Mouse (Mus musculus) erythroid progenitor cell, adult 5-6 weeks (primary cell): ENCODE results near the gene Svs2. TPM values are rescaled to one million over a fixed set of nuclear protein-coding genes. Genes with fewer than 3 reads are reported as not detected.
"Not testable (repeated sequence)": the region's sequence is repeated elsewhere in the genome, so short reads cannot be mapped to it uniquely, and the experiment has no call there.

Experiments
- ATAC-seq: replicated peaks from 2 replicates; pipeline ENCODE4 v1.8.0; 2016; ENCODE audit warnings: moderate number of reproducible peaks, mild to moderate bottlenecking, moderate TSS enrichment, inconsistent platforms; ENCODE audit not compliant: poor library complexity, low FRiP score, severe bottlenecking
- total RNA-seq, 2 experiments: library from RNA; stranded (forward) in 1 of 2; stranded (reverse) in 1 of 2; fragments of 150-400 nt in 1 of 2; fragments of 186-747, 209-891 nt in 1 of 2; gene quantifications; 2 replicates each; pipeline versions ENCODE4 v1.2.3 to v1.2.4; 2015 to 2017; ENCODE audit warnings: low replicate concordance in 2 of 2

The Svs2 gene
- total RNA-seq (2015; ENCODE audit: low replicate concordance) (not detected in 2 replicates), total RNA-seq (2017; ENCODE audit: low replicate concordance) (not detected in 2 replicates)

- ATAC-seq = no peak
Measured at GRCm38 (mm10) chr2:164238366-164238765, at the start of gene Svs2. TSS of gene Svs2 (minus strand) at chr2:164238466.

- ATAC-seq = no peak
Measured at GRCm38 (mm10) chr2:164278359-164278758, 40.1 kb upstream of the Svs2 start, which contains the start of gene Svs4. TSS of gene Svs4 (minus strand) at chr2:164278459.

GRCm38 (mm10) chr2:164256540-164256939 lies 18.3 kb upstream of the Svs2 start, which contains the start of gene Svs3b:
TSS of gene Svs3b (minus strand) at chr2:164256640.
- ATAC-seq = not testable (repeated sequence)

GRCm38 (mm10) chr2:164232671-164233070 lies 5.6 kb downstream of the Svs2 start:
- no peak for ATAC-seq

- ATAC-seq = no peak
Measured at GRCm38 (mm10) chr2:164228361-164229070, 9.8 kb downstream of the Svs2 start.

- no peak for ATAC-seq
Measured at GRCm38 (mm10) chr2:164221522-164221921, 16.7 kb downstream of the Svs2 start, which contains the start of gene Wfdc15b. TSS of gene Wfdc15b (minus strand) at chr2:164221660.

GRCm38 (mm10) chr2:164219295-164219694 lies 19.0 kb downstream of the Svs2 start:
- no peak for ATAC-seq

GRCm38 (mm10) chr2:164212711-164213110 lies 25.6 kb downstream of the Svs2 start:
- no peak for ATAC-seq

- ATAC-seq = no peak
Measured at GRCm38 (mm10) chr2:164210892-164211291, 27.4 kb downstream of the Svs2 start.

- ATAC-seq = no peak
Measured at GRCm38 (mm10) chr2:164206676-164207075, 31.6 kb downstream of the Svs2 start.

GRCm38 (mm10) chr2:164206011-164206410 lies 32.3 kb downstream of the Svs2 start:
- ATAC-seq = not testable (repeated sequence)

GRCm38 (mm10) chr2:164199626-164200327 lies 38.5 kb downstream of the Svs2 start, which contains the start of gene Wfdc15a:
TSS of gene Wfdc15a (minus strand) at chr2:164200130.
- no peak for ATAC-seq

GRCm38 (mm10) chr2:164196700-164196990 lies 41.6 kb downstream of the Svs2 start:
- no peak for ATAC-seq

GRCm38 (mm10) chr2:164195971-164196699 lies 42.1 kb downstream of the Svs2 start:
- ATAC-seq = no peak

GRCm38 (mm10) chr2:164194959-164195630 lies 43.2 kb downstream of the Svs2 start:
- ATAC-seq = no peak

GRCm38 (mm10) chr2:164192279-164192678 lies 46.0 kb downstream of the Svs2 start:
- ATAC-seq = no peak

- ATAC-seq = no peak
Measured at GRCm38 (mm10) chr2:164190576-164190975, 47.7 kb downstream of the Svs2 start, which contains the start of gene Wfdc12. TSS of gene Wfdc12 (minus strand) at chr2:164190608.

GRCm38 (mm10) chr2:164188722-164189121 lies 49.5 kb downstream of the Svs2 start:
- 0 out of 2 replicates have a peak, but pooled peaks have one; percentile 49 for ATAC-seq
